Mouse (Mus musculus) retina, embryonic 14.5 days (tissue): ENCODE results near the gene Abl1.

Experiments used
- DNase-seq: peaks from one replicate; pipeline ENCODE4 v3.0.0-alpha.2; 2015; ENCODE audit warnings: low spot score

The Abl1 gene

DNA sequence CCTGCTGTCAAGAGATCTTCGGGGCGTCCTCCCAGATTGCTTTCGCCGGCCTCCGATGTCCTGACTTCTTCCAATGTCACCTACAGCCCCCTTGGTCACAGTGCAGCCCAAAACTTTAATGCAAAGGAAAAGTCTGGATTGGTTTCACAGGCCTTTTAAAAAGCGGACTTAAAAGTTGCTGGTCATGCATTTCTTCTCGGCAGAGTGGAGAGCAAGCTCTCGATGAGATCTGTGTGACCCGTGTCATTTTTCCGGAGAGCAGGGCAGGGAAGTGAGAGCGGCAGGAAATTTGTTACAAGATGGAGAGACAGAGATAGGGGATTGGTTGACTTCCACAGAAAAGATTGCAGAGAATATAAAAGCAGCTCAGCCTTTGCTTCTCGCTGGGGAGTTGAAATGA is 869 bp downstream of the Abl1 start:
- DNase-seq: no peak

DNA sequence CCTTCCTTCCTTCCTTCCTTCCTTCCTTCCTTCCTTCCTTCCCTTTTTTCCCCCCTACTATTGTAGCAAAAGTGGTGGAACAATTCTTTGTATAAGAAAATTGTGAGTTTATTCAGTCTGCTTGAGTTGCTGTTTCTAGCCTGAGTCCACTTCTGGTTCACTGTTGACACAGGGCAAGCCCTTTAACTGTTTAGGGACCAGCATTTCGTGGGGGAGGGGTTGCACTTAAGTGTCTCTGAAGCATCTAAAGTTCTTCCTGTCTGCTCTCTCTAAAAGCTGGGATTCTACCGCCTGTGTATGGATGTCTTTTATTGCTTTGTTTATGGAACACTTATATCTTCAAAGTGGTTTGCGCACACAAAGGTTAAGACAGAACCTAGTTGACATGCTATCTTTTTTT is 1.9 kb downstream of the Abl1 start:
- no peak for DNase-seq

GRCm38 (mm10) chr2:31698209-31698608 is 10.0 kb downstream of the Abl1 start:
- DNase-seq: no peak

DNA sequence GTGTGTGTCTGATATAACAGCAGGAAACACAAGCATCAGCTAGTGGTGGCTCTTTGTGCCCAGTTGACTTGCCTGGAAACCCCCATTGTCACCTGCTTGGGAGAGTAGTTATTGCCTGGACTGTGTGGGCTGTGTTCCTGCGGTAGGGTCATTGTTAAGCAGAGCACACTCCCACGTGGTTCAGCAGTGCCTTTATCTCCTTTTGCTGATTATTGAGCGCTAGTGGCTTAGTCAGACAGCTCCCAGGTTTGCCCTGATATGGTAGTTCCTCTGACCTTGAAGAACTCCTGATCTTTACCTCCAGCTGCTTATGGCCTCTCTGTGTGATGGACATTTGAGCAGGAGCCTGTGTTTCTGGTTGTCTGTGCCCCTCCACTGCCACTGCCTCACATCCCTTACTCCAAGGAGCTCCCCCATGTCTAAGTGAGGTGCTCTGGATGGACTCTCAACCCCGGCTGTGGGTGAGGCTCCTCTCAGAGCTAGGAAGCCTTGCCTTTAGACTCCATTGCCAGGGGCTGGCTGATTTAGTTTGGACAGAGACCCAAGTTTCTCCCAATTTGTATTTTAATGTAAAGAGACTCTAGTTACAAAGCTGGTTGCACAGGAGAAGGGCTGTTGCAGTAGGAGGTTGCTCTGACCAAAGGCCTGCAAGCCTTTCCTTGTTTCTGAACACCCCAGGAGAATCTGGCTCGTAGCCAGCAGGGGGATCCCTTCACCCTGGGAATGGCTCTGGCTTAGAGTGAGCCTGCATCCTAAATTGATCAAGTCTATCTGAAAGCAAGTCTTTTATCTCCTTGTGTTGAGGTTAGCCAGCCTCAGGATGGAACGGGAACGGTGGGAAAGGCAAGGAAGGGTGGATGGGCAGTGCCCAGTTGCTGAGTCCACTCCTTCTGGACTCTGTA is 12.6 kb downstream of the Abl1 start:
- DNase-seq: peak; percentile 61

DNA sequence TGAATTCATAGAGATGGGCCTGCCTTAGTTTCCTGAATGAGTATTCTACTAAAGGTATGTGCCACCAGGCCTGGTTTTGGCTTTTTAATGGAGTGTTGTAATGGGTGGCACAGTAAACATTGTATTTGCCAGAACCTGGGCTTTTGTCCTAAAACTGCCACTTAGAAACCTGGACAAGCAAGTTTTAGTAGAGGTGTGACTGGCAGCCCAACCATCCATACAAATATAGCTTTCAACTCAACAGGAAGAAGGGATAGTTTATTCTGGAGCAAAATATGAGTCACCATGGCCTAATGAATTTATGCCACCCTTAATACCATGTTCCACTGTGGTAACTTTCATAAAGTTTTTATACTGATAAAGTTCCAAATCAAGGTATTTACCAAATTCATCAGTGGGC is 15.1 kb downstream of the Abl1 start:
- DNase-seq: no peak

- DNase-seq: no peak
Observed at GRCm38 (mm10) chr2:31705914-31706313, 17.7 kb downstream of the Abl1 start.

GRCm38 (mm10) chr2:31706531-31706930 is 18.4 kb downstream of the Abl1 start:
- no peak for DNase-seq

GRCm38 (mm10) chr2:31712716-31713115 is 24.5 kb downstream of the Abl1 start:
- no peak for DNase-seq

DNA sequence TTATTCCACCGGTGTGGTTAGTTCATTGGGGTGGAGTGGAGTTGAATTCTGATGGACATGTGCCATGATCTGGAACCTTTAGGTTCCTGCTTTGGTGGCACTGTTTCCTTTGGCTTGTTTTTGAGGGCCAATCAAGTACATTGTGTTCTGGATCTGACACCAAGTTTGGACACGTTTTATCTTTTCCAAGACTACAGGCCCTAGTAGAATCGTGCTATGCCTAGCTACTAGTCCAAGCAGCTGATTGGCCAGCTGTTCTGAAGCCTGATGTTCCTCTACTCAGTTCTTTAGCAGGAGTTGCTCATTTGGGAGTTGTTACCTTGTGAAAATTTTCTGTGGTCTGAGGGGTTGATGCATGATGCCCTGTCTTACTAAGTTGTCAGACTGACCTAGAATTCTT is 25.6 kb downstream of the Abl1 start:
- no peak for DNase-seq

DNA sequence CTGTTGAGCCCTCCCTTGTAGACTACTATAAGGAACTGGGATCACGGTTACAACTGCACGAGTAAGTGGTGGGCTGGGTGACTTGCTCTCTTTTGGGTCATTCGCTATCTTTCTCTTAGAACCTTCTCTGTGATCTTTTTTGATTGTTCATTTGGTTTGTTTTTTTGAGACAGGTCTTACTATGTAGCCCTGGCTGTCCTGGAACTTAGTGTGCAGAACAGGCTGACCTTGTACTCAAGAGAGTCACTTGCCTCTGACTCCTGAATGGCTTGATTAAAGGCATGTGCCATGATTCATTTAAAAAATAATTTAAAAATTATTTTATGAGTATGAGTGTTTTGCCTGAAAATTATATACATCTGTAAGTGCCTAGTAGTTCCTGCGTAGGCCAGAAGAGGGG is 26.6 kb downstream of the Abl1 start:
- no peak for DNase-seq

GRCm38 (mm10) chr2:31715985-31716384 is 27.8 kb downstream of the Abl1 start:
- DNase-seq: no peak

DNA sequence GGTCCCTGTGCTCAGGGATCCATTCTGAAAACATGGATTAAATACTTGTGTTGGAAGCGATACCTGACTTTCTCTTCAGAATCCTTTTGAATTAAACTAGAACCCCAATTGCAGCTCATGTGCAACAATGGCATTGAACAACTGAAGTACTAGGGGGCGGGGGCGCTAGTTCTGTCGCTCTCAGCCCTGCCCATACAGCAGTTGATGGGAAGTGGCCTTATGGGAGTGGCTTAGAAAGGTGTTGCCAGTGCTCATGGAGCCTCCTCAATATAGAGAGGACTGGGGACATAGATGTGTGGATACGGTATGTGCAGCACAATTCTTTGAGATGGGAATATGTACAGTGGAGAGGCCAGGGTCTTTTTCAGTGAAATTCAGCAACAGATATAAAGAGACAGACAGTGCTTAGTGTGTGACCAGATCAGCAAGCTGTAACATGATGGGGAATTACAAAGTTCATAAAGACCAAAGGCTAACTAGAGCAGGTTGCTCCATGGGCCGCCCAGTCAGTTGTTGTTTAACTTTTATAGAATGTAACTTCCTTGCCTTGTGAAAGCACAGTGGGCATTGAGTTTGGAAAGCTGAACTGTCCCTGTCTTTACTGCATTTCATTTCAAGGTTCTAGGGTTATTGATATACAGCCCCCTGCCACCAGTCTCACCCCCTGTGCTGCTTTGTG is 31.2 kb downstream of the Abl1 start:
- DNase-seq: no peak

DNA sequence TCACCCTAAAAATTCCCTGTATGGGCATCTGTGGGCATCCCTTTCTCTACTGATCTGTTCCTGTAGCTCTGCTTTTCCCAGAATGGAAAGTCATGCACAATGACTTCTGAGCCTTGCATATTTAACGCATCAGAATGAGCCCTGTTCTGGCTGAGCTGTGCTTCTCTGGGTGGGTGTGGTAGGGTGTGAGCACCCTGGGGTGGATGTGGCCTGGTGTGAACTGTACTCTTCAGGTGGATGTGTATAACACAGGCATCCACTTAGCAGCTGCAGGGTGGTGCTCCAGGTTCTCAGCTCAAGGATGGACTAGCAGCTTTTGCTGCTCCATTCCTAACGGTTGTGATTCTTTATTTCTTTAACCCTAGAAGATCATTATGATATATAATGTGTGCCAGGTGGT is 31.8 kb downstream of the Abl1 start:
- DNase-seq: no peak

DNA sequence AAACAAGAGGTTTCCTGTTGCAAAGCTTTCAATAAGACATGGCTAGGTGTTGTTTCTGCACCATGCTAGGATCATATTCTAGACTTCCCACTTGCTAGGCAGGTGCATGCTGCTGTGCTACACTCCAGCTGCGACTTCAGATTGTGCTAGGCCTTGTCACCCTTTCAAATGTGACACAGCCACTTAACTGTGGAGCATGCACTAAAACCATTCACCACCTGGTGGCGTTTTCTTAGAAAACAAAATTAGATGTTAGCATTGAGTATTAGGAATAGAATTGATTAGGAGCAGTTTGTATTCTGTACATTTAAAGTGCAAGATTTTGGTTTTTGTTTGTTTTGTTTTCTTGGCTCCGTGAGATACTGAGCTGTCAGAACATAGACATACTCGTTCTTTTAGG is 32.6 kb downstream of the Abl1 start:
- DNase-seq: peak; percentile 46

DNA sequence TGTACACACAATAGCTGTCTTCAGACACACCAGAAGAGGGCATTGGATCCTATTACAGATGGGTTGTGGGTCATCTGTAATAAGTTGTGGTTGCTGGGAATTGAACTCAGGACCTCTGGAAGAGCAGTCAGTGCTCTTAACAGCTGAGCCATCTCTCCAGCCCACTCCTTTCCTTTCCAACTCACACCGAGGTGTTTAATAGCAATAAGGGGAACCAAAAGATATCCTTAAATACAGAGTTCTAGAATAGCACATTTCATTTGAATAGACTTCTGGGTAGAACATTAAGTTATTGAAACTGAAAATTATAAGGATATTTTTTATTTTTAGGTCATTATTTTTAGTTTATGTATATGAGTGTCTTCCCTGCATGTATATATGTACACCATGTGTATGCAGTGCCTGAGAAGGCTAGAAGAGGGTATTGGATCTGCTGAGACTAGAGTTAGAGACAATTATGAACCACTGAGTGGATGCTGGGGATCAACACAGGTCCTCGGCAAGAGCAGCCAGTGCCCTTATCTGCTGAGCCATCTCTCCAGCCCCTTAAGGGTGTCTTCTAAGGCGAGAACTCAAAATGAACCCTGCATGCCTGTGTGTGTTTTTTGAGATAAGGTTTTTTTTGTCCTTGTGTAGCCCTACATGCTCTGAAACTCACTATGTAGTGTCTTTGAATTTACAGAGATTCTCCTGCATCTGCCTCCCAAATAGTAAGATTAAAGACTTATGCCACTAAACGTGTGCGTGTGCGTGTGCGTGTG is 36.7 kb downstream of the Abl1 start:
- no peak for DNase-seq

GRCm38 (mm10) chr2:31727576-31728277 is 39.6 kb downstream of the Abl1 start:
- no peak for DNase-seq

DNA sequence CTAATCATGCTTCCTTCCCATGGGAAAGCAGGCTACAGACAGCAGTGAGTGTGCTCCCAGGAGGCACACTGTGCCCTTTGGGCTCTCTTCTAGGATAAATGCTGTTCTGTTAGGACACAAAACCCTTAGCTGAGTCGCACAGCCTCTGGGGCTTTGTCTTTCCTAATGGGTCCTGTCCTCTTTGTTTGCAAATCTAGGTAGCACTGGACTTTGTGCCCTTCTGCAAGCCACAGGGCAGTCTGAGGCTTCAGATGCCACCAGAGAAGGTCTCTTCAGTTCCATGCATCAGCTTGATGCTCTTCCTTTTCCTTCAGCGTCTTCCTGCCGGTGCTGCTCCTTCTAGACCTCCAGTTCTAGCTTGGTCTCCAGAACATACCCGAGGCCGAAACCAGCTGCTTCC is 42.5 kb downstream of the Abl1 start:
- no peak for DNase-seq

DNA sequence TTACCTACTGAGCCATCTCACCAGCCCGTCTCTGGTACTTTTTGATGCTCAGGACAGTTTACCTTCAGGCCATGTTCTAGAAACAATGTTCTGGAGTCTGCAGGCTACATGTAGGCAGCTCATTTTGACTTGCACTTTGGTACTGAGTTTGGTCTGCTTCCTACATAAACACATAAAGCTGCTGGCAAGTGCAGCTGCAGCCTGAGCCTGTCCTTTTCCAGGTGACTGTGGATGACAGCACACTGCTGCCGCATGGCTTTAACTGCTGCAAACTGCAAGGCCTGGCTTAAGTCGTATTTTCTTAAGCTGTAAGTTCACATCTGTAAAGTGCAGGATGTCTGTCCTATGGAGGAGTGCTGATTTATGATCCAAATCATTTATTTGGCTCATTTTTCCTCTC is 44.3 kb downstream of the Abl1 start:
- no peak for DNase-seq

GRCm38 (mm10) chr2:31733558-31733957 is 45.4 kb downstream of the Abl1 start:
- no peak for DNase-seq

DNA sequence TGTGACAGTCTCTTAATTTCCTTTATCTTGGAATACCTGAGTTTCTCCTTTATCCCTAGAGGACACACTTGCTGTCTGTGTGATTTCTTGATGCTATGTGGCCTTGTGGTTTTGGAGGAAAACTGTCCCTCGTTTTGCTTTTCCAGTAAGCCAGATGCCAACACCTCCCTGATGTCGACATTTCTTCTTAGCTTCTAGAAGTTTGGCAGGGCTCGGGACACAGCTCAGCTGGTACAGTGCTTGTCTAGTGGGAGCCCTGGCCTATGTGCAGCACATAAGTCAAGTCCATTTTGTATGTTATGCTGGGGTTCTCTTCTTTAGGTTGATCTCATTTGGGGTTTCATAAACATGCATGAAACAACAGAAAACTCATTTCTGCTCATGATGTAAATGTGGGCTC is 50.9 kb downstream of the Abl1 start:
- no peak for DNase-seq

DNA sequence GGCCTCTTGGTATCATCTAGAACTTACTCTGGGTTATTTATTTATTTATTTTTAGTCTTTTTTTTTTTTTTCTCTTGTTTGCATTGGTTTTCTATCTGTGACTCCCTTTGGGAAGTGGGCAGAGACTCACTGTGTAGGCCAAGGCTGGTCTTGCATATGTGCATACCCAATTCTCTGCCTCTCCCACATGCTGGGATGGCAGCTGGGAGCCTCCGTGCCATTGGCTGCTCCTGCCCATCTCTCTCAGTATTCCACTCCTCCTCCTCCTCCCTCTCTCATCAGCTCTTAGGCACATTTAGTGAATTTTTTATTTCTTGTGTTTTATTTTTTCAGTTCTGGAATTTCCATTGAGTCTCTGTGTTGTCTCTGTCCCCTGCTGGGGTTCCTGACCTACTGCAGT is 53.6 kb downstream of the Abl1 start:
- DNase-seq: no peak

GRCm38 (mm10) chr2:31742134-31742533 is 54.0 kb downstream of the Abl1 start:
- no peak for DNase-seq
